Mouse (Mus musculus): ENCODE measurements around the gene Tmem129. TPM values are rescaled to one million over a fixed set of nuclear protein-coding genes. Genes with fewer than 3 reads are reported as not detected.

The Tmem129 gene
- total RNA-seq, 1 experiment from 2014 or later: 24.8 TPM

DNA sequence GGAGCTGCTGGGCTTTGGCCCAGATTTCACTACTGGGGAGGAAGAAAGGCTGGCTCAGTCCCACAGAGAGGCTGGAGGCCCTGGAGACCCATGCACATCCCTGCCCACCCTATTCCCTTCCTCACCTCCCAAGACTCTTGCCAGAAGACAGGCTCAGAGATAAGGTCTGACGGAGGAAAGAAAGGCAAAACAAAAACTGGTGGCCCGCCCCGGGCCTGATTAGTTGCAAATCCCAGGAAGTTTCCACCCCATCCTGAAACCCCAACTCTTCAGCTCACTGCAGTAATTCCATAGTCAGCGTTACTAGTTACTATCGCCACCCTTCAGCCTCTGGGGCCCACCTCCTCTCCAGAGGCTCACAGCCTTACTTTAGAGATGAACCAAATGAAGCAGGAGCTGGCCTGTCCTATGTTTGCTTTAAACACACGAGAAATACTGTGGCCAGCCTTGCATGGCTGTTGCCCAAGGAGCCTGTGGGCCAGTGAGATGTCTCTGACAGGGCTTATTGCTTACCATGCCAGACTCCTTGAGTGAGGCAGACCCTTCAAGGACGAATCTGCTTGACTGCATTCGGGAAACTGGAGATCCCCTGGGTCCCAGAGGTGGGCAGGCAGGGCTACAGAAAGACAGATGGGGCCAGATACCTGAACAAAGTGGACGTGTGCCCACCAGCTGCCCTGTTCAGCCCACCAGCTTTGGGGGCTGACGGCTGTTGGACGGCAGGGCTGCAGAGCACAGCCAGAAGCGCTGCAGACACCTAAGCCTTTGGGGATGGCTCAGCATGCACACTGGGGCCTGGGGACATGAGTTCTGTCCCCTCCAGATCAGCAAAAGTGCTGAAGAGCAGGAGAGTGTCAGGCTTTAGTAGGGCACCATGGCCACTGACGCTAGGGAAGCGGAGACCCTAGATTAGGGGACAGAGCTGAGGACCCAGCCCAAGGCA is 30.3 kb upstream of the Tmem129 start:
- no peak for ATAC-seq (replicated peaks; ENCODE audit: low read depth, poor library complexity, severe bottlenecking)

DNA sequence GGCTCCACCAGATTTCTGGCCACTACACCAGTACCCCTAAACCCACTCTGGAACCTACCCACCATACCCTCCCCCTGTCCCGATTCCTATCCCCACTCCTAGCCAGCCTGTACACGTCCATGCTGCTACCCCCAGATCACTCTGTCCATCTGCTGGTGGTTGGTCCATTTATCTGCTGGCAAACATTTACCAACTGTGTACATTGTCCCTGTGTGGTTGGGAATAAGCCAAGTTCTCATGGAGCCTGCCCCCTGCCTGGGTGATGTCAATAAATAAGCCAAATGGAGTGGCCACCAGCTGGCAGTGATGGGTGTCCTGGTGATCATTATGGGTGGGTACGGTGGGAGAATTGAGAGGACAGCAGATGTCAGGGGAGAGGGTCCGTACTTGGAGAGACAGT is 28.9 kb upstream of the Tmem129 start:
- no peak for ATAC-seq (replicated peaks; ENCODE audit: low read depth, poor library complexity, severe bottlenecking)

DNA sequence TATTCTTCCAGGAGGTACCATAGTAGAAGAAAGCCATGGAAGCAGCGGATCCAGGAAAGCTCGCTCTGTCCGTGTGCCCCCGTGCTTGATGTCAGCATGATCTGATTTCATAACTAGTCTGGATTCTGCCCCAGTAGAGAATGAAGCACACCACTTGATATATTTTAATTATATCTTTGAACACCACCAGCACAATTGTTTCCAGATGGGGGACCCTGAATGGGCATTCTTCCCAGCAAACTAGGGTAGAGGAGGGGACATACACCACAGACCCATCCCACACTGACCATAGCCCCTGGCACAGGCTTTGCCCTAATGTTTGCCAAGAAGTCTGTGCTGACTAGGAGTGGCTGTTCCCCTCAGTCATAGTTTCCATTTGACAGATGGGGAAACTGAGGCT is 26.7 kb upstream of the Tmem129 start:
- no peak for ATAC-seq (replicated peaks; ENCODE audit: low read depth, poor library complexity, severe bottlenecking)

DNA sequence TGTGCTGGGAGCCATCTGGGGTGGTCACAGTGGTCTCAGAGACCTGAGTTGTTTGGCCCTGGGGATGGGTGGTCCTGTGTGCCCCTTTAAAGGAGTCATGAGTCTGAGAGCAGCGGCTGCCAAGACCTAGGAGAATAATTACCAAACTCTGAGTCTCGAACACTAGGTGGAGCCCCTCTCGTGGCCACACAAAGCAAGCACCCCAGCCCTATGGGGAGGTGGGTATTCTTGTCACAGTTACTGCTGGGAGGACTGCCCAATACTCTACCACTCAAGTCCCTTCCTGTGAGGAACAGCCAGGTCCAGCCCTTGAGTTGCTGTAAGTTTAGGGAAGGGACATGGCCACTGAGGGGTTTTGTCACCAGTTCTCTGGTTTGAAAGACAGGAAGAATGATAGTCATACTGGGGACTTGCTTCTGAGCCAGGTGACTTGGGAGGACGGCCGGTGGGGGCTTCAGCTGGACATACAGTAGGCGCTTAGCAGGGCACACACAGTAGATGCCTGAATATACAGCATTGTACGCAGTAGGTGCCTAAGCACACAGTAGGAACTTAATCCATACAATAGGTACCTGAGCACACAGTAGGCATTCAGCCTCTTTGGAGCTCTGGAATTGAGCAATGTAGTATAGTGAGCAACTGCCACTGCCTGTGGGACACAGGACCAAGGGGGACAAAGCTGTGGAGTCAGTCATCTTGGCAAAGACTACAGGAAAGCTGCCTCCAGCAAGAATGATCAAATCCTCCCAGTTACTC is 25.9 kb upstream of the Tmem129 start:
- no peak for ATAC-seq (replicated peaks; ENCODE audit: low read depth, poor library complexity, severe bottlenecking)

DNA sequence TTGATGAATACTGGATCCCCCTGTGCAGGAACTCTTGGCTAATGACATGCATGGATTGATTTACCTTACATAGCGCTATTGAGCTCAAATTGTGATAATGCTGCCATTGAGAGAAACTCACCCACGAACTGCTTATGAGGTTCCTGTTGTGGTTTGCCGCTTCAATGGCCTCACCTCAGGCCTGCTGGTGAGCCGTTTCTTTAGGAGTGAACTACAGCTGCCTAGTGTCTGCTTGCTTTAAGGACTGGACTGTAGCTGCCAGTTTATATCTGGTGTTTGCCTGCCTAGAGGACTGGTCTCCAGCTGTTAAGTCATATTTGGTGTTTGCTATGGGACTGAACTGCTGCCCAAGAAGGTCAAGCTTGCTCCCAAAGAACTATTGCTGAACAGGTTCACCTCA is 24.7 kb upstream of the Tmem129 start:
- no peak for ATAC-seq (replicated peaks; ENCODE audit: low read depth, poor library complexity, severe bottlenecking)

DNA sequence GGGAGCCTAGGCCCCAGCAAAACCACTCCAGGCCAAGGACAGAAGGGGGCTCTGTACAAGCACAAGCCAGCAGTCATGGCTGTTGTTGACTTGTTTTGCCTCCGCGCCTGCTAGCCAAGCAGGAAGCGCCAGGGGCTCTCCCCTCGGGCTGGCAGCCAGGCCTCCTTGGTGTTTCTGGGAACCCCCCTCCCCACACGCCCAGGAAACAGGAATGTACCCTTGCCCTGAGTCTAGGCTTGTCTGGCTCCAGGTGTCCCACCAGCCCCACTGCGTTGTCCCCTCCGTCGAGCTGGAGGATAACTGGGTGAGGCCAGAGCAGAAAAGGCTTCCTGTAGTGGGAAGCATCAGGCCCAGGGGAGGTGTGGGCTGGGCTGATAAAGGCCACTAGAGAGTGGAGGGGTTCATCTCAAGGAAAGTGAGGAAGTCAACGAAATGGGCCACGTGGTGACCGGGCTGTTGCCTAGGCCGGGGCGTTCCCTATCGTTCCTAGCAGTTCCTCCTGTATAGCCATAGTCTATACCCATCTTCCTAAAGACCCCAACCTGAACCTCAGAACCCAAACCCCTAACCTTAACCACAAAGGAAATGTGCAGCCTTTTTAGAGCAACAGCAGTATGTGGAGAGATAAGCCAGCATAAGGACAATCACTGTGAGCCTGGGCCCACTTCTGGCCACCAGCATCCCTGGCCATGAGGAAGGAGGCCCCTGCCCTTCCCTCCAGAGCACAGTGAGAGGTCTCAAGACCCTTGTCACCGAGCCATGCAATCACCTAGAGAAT is 23.6 kb upstream of the Tmem129 start:
- peak; percentile 88 for ATAC-seq (replicated peaks; ENCODE audit: low read depth, poor library complexity, severe bottlenecking)

DNA sequence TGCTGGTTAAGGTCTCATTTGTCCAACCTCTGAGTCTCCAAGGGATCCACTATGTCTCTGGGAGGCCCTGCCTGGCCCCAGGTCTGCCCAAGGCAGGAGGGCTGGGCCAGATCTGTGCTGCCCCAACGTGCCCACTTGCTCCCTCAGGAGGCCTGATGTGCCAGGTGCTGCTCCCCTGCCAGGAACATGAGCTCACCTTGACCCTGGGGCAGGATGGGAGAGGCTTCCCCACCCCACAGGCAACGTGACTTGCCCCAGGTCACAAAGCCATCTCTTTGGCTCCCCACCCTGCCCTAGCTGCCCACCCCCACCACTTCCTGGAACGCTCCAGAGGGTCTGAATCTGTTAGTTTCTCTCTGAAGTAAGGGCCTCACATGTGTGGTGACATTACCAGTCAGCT is 22.8 kb upstream of the Tmem129 start:
- ATAC-seq (replicated peaks; ENCODE audit: low read depth, poor library complexity, severe bottlenecking): no peak

DNA sequence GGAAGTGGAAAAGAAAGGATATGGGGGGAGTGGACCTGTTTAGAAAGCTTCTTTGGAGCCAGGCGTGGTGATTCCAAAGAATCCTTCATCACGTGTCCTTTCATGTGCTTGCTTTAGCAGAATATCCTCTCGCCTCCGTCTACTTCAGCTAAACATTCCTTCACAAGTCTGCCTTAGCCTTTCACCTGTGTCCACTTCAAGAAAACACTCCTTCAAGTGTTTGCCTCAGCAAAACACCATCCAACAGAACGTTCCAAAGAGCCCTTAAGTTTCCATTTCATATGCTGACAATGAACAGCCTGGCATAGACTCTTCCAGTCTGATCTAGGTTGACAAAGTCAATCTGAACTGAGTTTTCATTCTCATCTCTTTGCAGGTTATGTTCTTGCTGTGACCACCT is 20.0 kb upstream of the Tmem129 start:
- ATAC-seq (replicated peaks; ENCODE audit: low read depth, poor library complexity, severe bottlenecking): no peak

DNA sequence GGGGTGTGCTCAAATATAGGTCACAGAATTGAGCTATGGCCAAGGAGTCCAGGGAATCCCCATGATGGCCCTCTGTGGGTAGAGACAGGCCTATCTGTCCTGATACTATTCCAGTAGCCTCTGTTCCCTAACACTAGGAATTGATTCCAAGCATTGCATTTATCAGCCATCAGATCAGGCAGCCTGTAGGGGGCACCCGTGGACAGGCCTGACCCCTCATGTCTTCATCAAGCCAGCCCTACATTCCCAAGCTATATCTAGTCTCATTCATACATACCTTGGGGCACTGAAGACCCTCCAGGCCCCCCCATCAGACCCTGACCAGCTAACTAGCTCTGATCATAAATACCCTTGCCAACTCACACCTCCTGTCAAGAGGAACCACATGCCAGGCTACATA is 17.7 kb upstream of the Tmem129 start:
- peak; percentile 61; the same call in 1 of the 2 replicates for ATAC-seq (replicated peaks; ENCODE audit: low read depth, poor library complexity, severe bottlenecking)

DNA sequence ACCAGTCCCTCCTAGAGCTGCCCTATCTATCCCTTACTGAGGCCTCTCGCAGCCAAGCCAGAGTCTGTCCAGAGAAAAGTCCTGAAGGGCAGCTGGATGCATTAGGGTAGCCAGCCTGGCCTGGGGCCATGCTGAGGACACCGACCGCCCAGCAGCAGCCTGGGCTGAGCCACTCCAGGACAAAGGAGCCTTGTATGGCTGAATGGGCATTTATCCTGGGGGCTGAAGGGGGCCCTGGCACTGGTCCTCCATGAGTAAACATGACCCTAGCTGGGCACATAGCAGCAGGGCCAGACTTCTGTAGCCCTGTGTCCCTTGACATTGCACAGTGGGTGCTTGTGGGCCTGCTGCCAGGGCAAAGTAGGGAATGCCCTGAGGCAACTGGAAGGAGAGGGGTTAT is 16.2 kb upstream of the Tmem129 start:
- ATAC-seq (replicated peaks; ENCODE audit: low read depth, poor library complexity, severe bottlenecking): no peak

DNA sequence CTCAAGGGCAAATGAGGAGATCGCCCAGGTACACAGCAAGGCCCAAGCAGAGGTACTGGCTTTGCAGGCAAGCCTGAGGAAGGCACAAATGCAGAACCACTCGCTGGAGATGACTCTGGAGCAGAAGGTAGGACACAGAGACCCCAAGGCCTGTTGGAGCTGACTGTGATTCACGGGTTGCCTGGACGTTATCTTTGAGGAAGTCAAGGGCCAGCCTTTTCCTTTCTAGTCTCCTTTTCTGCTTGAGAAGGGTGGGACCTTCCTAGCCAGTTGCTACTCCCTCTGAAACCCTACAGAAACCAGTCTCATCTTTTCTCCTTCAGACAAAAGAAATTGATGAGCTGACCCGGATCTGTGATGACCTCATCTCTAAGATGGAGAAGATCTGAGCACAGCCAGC is 13.4 kb upstream of the Tmem129 start:
- ATAC-seq (replicated peaks; ENCODE audit: low read depth, poor library complexity, severe bottlenecking): peak; percentile 34; the same call in 1 of the 2 replicates

DNA sequence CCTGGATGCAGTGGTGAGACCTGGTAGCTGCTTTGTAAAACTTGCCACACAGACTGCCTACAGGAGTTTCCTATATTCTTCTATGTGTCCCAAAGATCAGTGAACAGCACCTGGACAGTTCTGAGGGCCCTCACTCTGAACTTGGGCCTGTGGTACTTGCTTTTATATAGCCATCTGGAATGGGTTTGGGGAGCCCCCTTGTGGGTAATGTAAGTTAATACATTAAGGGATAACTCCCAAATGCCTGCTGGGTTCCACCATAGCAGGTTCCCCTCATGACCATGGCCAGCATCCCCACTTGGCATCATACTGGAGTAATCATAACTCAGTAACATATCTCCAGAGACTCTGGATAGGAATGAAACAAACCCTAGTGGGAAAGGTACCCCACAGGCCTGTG is 10.0 kb upstream of the Tmem129 start:
- ATAC-seq (replicated peaks; ENCODE audit: low read depth, poor library complexity, severe bottlenecking): peak; percentile 69; the same call in 1 of the 2 replicates

DNA sequence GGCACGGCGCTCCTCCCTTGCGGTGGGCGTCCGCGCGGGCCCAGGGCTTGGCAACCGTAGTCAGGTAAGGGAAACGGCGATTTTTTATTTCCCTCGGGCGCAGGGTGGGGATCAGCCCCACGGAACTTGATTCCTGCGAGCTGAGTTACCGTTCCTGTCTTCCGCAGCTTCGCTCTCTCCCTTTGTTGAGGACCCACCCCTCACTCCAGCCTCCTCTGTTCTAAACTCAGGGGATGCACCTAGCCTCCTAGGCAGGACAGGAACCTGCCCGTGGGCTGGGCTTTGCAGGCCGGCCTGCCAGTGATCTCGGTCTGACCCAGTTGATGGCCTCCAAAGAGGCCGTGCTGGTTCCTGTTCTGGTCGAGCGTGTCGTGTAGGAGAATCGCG is 441 bp upstream of the Tmem129 start:
- ATAC-seq (replicated peaks; ENCODE audit: low read depth, poor library complexity, severe bottlenecking): 0 out of 2 replicates have a peak, but pooled peaks have one; percentile 0

DNA sequence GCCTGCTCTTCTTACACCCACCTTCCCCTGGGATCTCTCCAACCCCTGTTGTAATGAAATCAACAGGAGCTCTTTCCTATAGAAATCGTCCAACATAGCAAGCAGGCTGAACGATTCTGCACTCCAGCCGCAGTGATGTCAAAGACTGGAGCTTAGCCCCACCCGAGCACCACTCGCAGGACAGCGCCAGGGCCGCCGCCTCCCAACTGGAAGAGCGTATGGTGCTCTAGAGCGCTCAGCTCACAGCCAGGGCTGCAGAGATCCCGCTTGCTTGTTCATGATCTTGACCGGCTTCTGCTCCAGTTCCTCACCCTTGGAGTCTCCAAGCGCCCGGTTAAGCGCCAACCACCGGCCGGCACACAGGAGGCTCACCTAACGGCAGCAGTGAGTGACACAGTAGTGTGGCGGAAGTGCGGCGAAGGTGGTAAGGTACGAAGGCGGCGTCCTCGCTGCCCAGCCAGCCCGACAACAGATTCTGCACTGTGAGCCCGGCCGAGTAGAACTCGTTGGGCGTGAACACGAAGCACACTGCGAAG is 897 bp downstream of the Tmem129 start:
- ATAC-seq (replicated peaks; ENCODE audit: low read depth, poor library complexity, severe bottlenecking): peak; percentile 39

DNA sequence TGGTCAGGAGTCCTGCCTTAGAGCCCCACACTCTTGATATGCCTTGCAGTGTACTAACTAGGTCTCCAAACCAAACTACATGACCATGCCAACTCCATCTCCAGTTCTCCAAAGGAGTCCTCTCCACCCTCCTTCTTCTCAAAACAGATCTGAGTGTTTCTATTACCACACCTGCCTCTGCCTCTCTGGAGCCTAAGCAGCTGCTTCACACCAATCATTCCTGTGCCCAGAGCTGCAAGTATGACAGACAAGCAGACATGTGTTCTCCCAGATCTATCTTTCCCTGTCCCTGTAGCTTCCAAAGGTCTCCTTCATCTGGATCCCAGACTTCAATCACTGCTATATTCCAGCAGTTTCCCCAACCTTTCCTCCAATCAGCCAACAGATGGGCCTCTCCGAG is 1.5 kb downstream of the Tmem129 start:
- ATAC-seq (replicated peaks; ENCODE audit: low read depth, poor library complexity, severe bottlenecking): no peak

DNA sequence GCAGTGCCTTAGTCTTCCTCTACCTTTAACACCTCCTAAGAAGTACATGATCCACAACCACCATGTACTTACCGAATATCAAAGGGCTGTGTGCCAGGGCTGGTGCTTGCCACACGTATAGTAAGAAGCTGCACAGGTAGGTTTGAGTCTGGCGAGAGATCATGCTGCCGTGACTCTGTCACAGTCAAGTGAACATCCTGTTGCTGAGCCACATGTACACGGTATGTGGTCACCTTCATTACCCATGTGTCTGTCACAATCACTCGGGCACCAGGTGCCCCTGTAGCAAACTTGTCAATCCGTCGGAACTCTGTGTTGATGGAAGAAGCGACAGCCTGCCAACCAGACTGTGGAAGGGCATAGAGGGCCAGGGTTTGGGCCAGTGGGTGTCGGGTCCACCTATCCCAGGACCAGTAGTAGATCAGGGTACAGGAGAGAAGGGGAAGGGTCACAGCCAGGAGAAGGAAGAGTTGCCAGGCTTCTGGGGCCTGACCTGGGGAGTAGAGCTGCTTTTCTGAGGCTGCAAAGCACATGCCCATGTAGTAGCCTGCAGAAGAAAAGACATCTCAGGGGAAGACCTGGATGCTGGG is 2.9 kb downstream of the Tmem129 start:
- no peak for ATAC-seq (replicated peaks; ENCODE audit: low read depth, poor library complexity, severe bottlenecking)

DNA sequence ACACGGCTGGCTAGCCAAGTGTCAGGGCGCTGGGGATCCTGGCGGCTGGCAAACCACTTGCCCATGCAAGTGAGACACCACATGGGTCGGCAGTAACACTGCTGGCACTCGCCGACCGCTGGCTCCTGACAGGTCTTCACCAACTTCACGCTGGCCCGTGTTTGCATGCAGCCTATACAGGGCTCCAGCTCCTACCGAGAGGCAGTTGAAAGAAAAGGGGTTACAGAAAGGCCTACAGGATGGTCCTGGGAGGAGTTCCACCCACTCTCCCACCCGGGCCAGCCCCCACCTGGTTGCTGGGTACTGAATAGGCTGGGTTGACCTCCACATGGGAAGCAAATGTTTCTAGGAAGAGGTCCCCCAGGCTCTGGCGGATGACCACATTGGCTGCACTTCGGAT is 3.8 kb downstream of the Tmem129 start:
- ATAC-seq (replicated peaks; ENCODE audit: low read depth, poor library complexity, severe bottlenecking): no peak

DNA sequence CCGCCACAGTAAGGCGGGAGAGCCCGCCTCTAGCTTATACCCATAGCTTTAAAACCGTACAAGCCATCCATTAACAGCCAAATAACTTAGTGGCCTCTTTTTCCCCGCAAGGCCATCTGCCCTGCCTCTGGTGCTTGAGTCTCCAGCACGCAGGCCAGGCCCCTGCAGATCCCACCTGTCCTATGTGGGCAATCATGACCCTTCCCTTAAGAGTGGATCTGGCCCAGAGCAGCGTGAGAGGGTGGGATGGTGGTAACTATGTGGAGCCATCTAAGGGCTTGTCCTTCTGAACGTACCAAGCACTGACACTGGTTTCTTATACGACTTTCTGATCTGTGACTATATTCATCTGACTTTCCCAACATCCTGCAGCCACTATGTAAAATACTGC is 5.4 kb downstream of the Tmem129 start:
- ATAC-seq (replicated peaks; ENCODE audit: low read depth, poor library complexity, severe bottlenecking): 0 out of 2 replicates have a peak, but pooled peaks have one; percentile 0

DNA sequence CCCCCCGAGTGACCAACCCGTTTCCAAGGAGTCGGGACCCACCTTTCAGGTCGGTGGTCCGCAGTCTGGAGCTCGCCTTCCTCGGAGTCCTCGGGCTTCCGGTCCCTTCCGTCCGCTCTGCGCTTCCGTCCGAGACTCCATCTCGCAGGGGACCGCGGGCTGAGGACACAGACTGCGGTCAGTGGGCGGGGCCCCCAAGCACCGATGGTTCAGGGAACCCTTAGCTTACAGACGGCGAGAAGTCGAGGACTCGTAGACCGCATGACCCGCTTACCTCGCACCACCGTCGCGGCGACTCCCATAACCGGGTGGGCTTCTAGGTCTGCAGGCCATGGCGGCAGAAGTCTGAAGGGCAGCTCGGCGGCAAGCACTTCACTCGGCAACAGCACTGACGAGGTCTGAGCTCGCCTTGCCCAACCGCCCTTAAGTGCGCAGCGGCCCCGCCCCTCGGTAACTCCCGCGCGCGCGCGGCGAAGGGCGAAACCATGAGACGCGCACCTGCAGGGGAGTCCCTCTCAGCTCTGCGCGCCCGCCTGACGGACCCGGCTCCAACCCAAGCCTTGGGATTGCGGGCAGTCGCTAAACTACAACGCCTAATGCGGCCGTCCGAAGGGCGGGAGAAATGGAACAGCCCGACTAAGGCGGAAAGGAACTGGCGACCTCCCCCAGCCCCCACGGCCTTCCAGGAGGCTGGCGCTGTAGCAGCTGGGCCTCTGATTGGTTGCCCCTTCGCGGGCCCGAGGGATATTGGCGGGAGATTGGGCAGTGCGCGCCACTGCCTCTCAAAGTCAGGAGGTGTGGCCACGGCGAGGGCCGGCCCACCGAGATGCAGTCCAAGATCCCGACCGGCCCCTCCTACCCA is 6.1 kb downstream of the Tmem129 start, which contains the start of gene Slbp:
Gene Slbp, minus strand, starts transcription at position 654 of the 862 bp plus-strand sequence.
- ATAC-seq (replicated peaks; ENCODE audit: low read depth, poor library complexity, severe bottlenecking): peak; percentile 84

Measured in common myeloid progenitor, adult 5-6 weeks (primary cell).